Mouse (Mus musculus) 3134 (cell line): ENCODE data around the gene Ndufs5.

ENCODE experiments used
- DNase-seq: peaks from one replicate; pipeline ENCODE4 v3.0.0-alpha.2; 2011; ENCODE audit warnings: low spot score; ENCODE audit not compliant: insufficient read length; ENCODE audit errors: extremely low read depth

The Ndufs5 gene

GRCm38 (mm10) chr4:123717574-123718433, at the start of gene Ndufs5:
TSS of gene Ndufs5 (minus strand) at chr4:123718202.
- peak; percentile 87 for DNase-seq

- no peak for DNase-seq
Measured at GRCm38 (mm10) chr4:123765071-123765470, 47.1 kb upstream of the Ndufs5 start.

GRCm38 (mm10) chr4:123758306-123758705, 40.3 kb upstream of the Ndufs5 start:
- peak; percentile 19 for DNase-seq

- no peak for DNase-seq
Measured at GRCm38 (mm10) chr4:123750707-123751312, 32.8 kb upstream of the Ndufs5 start.

- DNase-seq, result peak; percentile 92
Measured at GRCm38 (mm10) chr4:123750152-123750651, 32.2 kb upstream of the Ndufs5 start, which contains the start of gene Akirin1. TSS of gene Akirin1 (minus strand) at chr4:123750345.

- DNase-seq, result no peak
Measured at GRCm38 (mm10) chr4:123749484-123750130, 31.6 kb upstream of the Ndufs5 start.

GRCm38 (mm10) chr4:123748726-123749415, 30.9 kb upstream of the Ndufs5 start:
- DNase-seq, result no peak

- no peak for DNase-seq
Measured at GRCm38 (mm10) chr4:123745221-123745775, 27.3 kb upstream of the Ndufs5 start.

- no peak for DNase-seq
Measured at GRCm38 (mm10) chr4:123742891-123743290, 24.9 kb upstream of the Ndufs5 start.

GRCm38 (mm10) chr4:123738708-123739107, 20.7 kb upstream of the Ndufs5 start:
- no peak for DNase-seq

GRCm38 (mm10) chr4:123733532-123733931, 15.5 kb upstream of the Ndufs5 start:
- DNase-seq, result no peak

- DNase-seq, result peak; percentile 10
Measured at GRCm38 (mm10) chr4:123732921-123733320, 14.9 kb upstream of the Ndufs5 start.

GRCm38 (mm10) chr4:123732163-123732910, 14.3 kb upstream of the Ndufs5 start:
- DNase-seq, result no peak

- DNase-seq, result no peak
Measured at GRCm38 (mm10) chr4:123721761-123722160, 3.8 kb upstream of the Ndufs5 start.

- no peak for DNase-seq
Measured at GRCm38 (mm10) chr4:123718434-123718780, 405 bp upstream of the Ndufs5 start.

- DNase-seq, result no peak
Measured at GRCm38 (mm10) chr4:123712431-123712830, 5.6 kb downstream of the Ndufs5 start.

- no peak for DNase-seq
Measured at GRCm38 (mm10) chr4:123707340-123707739, 10.7 kb downstream of the Ndufs5 start.

- DNase-seq, result no peak
Measured at GRCm38 (mm10) chr4:123705340-123705739, 12.7 kb downstream of the Ndufs5 start.

GRCm38 (mm10) chr4:123693384-123693783, 24.6 kb downstream of the Ndufs5 start:
- no peak for DNase-seq

GRCm38 (mm10) chr4:123692071-123692470, 25.9 kb downstream of the Ndufs5 start:
- DNase-seq, result no peak
